Mouse (Mus musculus): ENCODE data around the gene Arvcf.

GRCm38 (mm10) chr16:18348601-18349175 is 706 bp downstream of the Arvcf start:
- no peak for TF ChIP-seq CTCF (IDR thresholded peaks at IDR 0.05; ENCODE audit: borderline replicate concordance, extremely low read depth, insufficient read depth, insufficient read length)
- TF ChIP-seq POLR2A (IDR thresholded peaks at IDR 0.05; ENCODE audit: borderline replicate concordance, extremely low read depth, insufficient read depth, insufficient read length, poor library complexity, severe bottlenecking): no peak
